Mouse (Mus musculus) left cerebral cortex, adult 8-10 months (tissue): ENCODE data around the gene Fhit. TPM values are rescaled to one million over a fixed set of nuclear protein-coding genes. Genes with fewer than 3 reads are reported as not detected.
A peak's percentile ranks its signal among the peaks of the same experiment; 100 is the strongest.
"Not testable (repeated sequence)": the region's sequence is repeated elsewhere in the genome, so short reads cannot be mapped to it uniquely, and the experiment has no call there.

Experiments
- DNase-seq, 2 experiments: peaks; one replicate each; pipeline ENCODE4 v3.0.0; 2022; ENCODE audit warnings: low spot score in 2 of 2
- total RNA-seq, 4 experiments: library from RNA; stranded (reverse); gene quantifications; 2 replicates each; pipeline ENCODE4 v1.2.4; 2022

Gene Fhit
- total RNA-seq, 4 experiments from 2014 or later: 4.6 to 9.3 (median 6.3) TPM

DNA sequence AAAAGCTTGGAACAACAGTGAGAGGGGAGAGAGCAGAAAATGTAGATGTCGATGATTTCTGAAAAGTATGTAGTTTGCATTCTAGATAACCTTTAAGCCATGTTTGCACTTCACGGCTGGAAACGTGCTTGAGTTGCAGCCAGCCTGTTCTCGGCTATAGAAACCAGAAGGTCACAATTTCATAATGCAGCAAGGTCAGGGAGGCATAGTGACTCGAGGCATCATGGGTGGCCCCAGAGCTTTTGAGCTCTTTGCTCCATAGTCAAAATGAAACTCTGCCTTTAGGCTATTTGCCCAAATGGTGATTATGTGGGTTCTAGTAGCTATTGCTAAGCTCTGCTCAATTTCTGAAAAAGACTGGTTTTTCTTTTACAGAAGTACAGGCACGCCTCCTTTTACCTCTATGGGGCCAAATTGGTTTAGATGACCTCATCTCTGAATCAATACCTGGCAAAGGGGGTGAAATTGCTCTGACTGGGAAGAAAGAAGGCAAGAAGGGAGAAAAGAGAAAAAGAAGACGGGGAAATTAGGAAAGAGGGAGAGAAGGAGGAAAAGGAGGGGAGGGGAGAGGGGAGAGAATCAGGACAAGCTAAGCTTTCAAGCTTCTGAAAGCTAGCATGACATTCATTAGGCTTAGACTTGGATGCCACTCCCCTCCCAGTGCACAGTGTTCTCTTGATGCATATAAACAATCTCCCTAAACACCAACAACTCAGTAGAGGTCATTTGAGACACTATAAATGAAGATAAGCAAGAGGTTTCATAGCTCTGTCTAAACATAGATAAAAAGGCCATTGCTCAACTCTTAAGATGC lies 1148.6 kb downstream of the Fhit start:
- no peak for DNase-seq

- DNase-seq: no peak
These were observed 1155.6 kb downstream of the Fhit start for GRCm38 (mm10) chr14:10006278-10006677.

- DNase-seq: no peak
These were observed 1158.0 kb downstream of the Fhit start for GRCm38 (mm10) chr14:10003847-10004246.

- DNase-seq: no peak
These were observed 1171.2 kb downstream of the Fhit start for GRCm38 (mm10) chr14:9990677-9991076.

DNA sequence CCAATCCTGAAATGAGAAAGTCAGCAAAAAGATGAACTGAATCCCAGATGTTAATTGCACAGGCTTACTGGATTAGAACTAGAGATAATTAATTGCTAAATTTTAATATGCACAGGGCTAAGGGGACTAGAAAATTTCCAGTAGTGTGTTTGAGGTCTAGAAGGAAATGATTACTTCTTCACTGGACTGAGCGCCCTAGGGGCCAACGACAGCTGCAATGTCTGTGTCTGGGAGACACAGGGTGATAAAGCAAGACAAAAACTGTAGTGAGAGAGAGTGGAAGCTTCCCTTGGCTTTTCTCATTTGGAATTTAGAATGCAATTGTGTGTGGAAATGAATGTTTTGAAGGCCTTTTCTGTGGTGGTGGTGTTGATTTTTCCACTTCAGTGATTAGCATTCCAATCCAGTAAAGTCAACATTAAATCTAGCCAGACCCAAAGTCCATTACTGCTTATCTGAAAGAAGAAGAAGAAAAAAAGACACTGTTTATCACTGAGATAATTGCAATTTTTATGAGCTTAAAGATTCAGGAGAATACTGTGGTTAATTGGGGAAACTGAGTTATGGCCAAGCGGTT lies 1184.8 kb downstream of the Fhit start:
- no peak for DNase-seq

- DNase-seq: no peak
These were observed 1187.4 kb downstream of the Fhit start for GRCm38 (mm10) chr14:9974402-9974801.

DNA sequence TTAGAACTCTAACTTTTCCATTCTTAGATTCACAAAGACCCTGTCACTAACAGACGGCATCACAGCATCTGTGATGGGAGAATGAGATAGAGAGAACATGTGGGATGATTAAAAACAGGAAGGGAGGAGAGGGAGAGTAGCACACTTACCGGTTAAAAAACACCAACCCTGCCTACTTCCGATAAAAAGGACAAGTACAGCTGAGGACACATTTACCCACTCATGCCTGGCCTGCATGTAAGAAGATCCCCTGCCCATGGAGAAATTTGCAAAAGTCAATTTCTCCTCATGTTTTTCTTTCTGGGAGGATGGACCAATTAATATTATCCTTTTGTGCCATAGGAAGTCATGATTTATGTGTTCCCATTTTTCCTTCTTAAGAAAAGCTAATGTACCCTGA lies 1198.0 kb downstream of the Fhit start:
- no peak for DNase-seq

DNA sequence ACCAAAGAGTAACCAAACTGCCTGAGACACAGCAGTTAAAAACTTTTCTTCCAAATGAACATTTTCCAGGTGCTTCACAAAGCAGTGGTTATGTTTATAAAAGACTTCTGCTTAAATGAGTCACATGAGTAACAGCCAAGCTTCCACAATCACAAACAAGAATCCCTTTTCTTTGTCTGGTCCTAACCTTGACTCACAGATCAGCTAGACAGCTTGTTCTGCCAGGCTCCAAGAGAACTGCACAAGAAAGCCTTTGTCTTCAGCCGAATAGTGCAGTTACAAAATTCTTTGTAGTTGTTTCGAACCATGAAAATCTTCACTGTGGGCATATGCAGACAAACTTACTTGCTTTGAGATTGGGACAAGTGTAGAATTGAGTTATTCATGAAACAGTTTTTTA lies 1201.4 kb downstream of the Fhit start:
- no peak for DNase-seq

DNA sequence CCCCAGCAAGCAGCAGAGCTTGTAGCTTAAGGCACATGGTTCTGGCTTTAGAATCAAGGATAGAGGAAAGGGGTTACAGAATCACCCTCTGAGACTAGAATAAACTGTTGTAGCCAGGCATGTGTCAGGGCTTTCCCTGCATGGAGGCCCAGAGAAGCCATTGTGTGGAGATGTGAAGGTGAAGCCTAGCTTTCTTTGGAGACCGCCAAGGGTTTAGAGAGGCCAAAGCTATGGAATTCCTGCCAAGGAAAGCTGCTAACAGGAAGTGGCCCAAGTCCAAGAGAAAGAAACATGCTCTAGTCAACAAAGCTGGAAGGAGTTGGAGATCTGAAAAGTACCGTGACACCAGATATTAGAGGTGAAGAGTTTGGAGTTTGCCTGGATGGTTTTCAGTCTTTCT lies 1262.3 kb downstream of the Fhit start:
- DNase-seq: no peak

GRCm38 (mm10) chr14:9896556-9896955 lies 1265.3 kb downstream of the Fhit start:
- peak in 1 of 2 experiments; percentile 46 for DNase-seq

DNA sequence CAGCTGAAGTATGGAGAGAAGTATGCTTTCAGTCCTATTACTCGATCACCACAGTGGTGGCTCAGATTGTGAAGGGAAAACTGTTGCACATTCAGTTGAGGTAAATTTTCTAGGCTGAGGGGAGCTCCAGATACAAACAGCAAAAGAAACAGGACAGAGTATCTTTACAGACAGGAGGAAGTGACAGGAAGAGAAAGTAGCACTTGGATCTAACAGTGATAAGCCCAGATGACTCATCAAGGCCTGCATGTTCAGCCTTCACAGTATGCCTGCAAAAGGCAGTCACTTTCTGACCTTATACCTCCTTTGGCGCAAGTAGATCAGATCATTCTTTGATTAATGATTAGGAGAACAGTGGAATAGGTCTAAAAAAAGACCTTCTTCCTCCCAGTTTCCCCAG lies 1309.8 kb downstream of the Fhit start:
- no peak for DNase-seq

DNA sequence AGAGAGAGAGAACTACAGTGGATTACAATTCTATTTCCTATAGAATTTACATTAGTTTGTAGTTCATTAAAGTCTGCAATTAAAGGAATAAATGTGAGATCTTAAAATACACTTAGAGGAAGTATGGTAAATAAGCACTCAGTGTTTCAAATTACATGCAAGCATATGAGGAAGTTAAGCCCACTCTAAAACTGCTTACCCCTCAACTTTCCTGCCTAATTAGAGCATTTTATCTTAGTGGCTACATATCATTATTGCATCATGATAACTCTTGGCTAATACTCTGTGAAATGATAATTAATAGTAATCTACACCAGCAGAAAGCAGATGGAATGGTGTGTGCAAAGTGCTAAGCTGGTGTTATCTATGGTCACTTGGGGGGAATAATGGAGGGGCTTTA lies 1329.5 kb downstream of the Fhit start:
- DNase-seq: no peak

DNA sequence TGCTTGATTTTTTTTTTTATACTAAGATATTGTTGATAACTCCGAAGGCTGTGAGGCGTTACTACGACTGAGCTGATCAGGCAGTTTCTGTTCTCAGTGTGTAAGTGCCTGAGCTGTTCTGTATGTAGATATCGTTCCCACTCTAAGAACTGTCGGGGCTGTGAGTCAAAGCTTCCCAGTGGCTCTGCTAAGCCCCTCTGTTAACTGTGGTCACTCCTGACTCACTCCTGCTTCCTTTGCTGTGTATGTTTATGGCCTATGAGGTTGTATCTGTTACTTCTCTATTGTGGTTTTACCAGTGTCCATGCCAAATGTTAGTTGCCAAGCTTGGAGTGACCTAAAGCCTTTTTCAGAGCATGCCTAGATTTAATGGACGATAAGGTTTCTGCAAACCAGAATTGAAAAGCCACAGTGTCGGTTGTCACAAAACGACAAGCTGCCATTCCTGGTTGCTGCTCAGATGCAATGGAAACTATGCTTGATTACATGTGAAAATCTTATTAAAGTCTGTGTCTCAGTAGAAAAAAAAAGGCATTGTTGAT lies 1333.1 kb downstream of the Fhit start:
- not testable (repeated sequence) for DNase-seq

- DNase-seq: no peak
These were observed 1345.9 kb downstream of the Fhit start for GRCm38 (mm10) chr14:9815963-9816362.

GRCm38 (mm10) chr14:9811847-9812321 lies 1350.0 kb downstream of the Fhit start:
- DNase-seq: no peak

DNA sequence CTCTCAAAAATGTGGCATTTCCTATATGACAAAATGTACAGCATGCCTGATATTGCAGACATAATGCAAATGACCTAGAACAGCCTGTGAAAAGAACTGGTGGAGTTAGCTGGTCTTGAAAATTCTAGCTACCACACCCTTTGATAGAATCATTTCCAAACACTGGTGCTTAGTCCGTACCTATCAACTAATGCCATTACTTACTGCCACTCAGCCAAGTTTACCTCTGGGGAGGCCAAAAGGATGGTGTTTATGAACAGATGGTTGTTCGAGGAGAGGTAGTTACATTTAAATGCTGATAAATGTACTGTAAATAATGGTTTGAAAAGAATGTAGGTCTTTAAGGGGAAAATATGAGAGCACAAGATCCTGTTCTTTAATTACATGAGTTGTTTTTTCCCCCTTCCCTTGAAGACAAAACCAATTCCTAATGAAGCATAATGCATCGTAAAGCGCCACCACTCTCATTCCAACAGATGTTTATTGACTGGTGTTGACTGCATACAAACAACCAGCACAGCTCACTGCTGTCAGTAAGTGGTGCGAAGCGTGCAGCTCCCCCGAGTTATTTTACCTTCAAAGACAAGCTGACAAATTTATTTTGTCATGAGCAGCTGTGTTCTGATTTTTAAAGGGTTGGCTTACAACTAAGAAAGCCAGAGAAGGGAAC lies 1350.5 kb downstream of the Fhit start:
- no peak for DNase-seq

GRCm38 (mm10) chr14:9793403-9793802 lies 1368.4 kb downstream of the Fhit start:
- DNase-seq: no peak

DNA sequence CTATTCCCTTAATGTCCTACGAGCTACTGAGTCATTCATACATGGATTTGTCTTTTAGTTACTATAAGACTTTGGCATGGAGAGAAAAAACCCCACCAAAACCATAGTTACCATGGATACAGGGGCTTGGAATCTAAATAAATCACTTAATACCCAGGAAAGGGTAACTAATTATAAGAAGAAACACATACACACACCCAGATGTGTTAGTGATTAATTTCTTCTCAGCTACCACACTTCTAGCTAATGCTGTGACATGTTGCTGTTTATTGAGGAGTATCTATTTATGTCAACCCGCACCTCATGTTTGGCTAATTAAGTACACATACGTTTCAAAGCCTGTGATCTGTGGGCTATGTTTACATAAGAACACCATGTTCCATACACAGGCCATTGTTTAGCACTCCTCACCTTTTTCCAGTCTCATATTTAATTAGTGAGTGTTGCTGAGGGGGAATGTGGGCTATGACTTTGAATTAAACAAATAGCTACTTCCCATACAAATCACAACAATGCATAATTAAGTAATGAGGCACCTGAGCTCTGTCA lies 1373.4 kb downstream of the Fhit start:
- DNase-seq: no peak

DNA sequence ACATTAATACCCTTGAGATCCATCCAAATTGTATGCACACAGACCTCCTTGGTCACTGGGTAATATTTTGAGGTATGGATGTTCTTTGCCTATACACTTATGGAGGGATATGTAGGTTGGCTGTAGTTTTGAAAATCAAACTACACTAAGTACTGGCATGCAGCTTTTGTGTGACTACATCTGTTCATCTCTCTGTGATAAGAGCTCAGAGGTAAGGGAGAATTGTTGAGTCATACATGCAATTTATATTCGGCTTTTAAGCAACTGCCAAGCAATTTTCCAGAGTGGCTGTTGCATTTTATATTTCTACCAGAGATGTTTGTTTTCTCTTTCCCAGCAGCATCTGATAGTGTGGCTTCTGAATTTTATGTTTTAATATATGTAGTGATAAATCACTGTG lies 1374.4 kb downstream of the Fhit start:
- DNase-seq: no peak

- DNase-seq: no peak
These were observed 1376.0 kb downstream of the Fhit start for GRCm38 (mm10) chr14:9785861-9786260.

DNA sequence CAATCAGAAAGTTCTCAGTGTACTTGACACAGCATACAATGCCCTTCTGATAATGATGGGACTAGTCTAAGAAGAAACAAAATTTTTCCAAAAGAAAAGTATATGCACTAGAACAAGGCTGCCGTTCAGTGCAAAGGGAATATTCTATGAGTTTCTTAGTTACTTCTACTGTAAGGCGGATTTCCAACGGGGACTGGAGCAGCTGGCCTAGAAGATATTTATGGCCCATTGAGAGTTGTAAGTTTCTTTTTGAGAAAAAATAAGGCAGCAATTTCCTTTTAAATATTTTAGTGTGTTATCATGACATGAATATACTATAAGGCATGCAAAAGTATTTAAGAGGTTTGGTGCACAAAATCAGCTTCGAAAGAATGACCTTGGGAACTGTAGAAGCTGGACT lies 1410.5 kb downstream of the Fhit start:
- no peak for DNase-seq

- DNase-seq: no peak
These were observed 1413.1 kb downstream of the Fhit start for GRCm38 (mm10) chr14:9748709-9749108.
